Mouse (Mus musculus): Measurements from ENCODE around the gene Acot10. TPM values are rescaled to one million over a fixed set of nuclear protein-coding genes. Genes with fewer than 3 reads are reported as not detected.
"Not testable (repeated sequence)": the region's sequence is repeated elsewhere in the genome, so short reads cannot be mapped to it uniquely, and the experiment has no call there.

Gene Acot10
- 0.27 and 0.31 TPM in 2 replicates for polyA plus RNA-seq (2016; fragmentation: Nextera tagmentation; extraction: Ambion mirVana)

- no peaks in the 10 kb centered on the region for H3K36me3 ChIP-seq
- H3K27ac ChIP-seq, result no peak within 1 kb of the TSS
- no peak within 1 kb of the TSS for H3K9ac ChIP-seq
- no peaks in the 10 kb centered on the region for H3K4me1 ChIP-seq
- no peak within 1 kb of the TSS for H3K4me3 ChIP-seq
- no peak within 1 kb of the TSS for H3K4me2 ChIP-seq (replicated peaks)
- no peak for ATAC-seq (ENCODE audit: low FRiP score)
- WGBS, result 91% methylated on average over 10 of the region's 10 CpGs
- H3K27me3 ChIP-seq, result no peaks in the 10 kb centered on the region
- no peaks in the 10 kb centered on the region for H3K9me3 ChIP-seq (replicated peaks)
Observed at GRCm38 (mm10) chr15:20666650-20667049, at the start of gene Acot10. Acot10 (minus strand) TSS chr15:20666750.

GRCm38 (mm10) chr15:20711859-20712258 is 45.3 kb upstream of the Acot10 start:
- ATAC-seq (ENCODE audit: low FRiP score), result no peak
- Histone ChIP-seq H3K4me2 (replicated peaks) (no peak overlapping the region), H3K27me3 (no peaks in the 10 kb centered on the region), H3K36me3 (no peaks in the 10 kb centered on the region), H3K9me3 (replicated peaks) (no peaks in the 10 kb centered on the region), H3K4me1 (no peaks in the 10 kb centered on the region), H3K27ac (no peak overlapping the region), H3K9ac (no peak overlapping the region), H3K4me3 (no peak overlapping the region)
- WGBS, result 82% methylated on average over 4 of the region's 4 CpGs

GRCm38 (mm10) chr15:20696229-20696628 is 29.7 kb upstream of the Acot10 start:
- no peak overlapping the region for H3K4me2 ChIP-seq (replicated peaks)
- no peak overlapping the region for H3K27ac ChIP-seq
- H3K4me3 ChIP-seq, result no peak overlapping the region
- H3K9ac ChIP-seq, result no peak overlapping the region
- no peaks in the 10 kb centered on the region for H3K4me1 ChIP-seq
- WGBS, result 81% methylated on average over 5 of the region's 5 CpGs
- no peaks in the 10 kb centered on the region for H3K36me3 ChIP-seq
- no peaks in the 10 kb centered on the region for H3K9me3 ChIP-seq (replicated peaks)
- no peak for ATAC-seq (ENCODE audit: low FRiP score)
- no peaks in the 10 kb centered on the region for H3K27me3 ChIP-seq

- H3K27ac ChIP-seq, result no peak overlapping the region
- H3K36me3 ChIP-seq, result no peaks in the 10 kb centered on the region
- H3K4me2 ChIP-seq (replicated peaks), result no peak overlapping the region
- no peak overlapping the region for H3K9ac ChIP-seq
- no peak for ATAC-seq (ENCODE audit: low FRiP score)
- no peaks in the 10 kb centered on the region for H3K9me3 ChIP-seq (replicated peaks)
- WGBS, result 79% methylated on average over 5 of the region's 5 CpGs
- H3K4me3 ChIP-seq, result no peak overlapping the region
- no peaks in the 10 kb centered on the region for H3K4me1 ChIP-seq
- no peaks in the 10 kb centered on the region for H3K27me3 ChIP-seq
Observed at GRCm38 (mm10) chr15:20684200-20684599, 17.6 kb upstream of the Acot10 start.

- no peak overlapping the region for H3K4me3 ChIP-seq
- H3K36me3 ChIP-seq, result no peaks in the 10 kb centered on the region
- no peak overlapping the region for H3K27ac ChIP-seq
- no peak overlapping the region for H3K4me2 ChIP-seq (replicated peaks)
- H3K9ac ChIP-seq, result no peak overlapping the region
- H3K9me3 ChIP-seq (replicated peaks), result no peaks in the 10 kb centered on the region
- WGBS, result 77% methylated on average over 2 of the region's 2 CpGs
- H3K4me1 ChIP-seq, result no peaks in the 10 kb centered on the region
- ATAC-seq (ENCODE audit: low FRiP score), result no peak
- H3K27me3 ChIP-seq, result no peaks in the 10 kb centered on the region
Observed at GRCm38 (mm10) chr15:20682719-20683118, 16.2 kb upstream of the Acot10 start.

GRCm38 (mm10) chr15:20669507-20669906 is 3.0 kb upstream of the Acot10 start:
- H3K36me3 ChIP-seq; H3K4me2 ChIP-seq (replicated peaks); H3K9me3 ChIP-seq (replicated peaks); H3K27me3 ChIP-seq; H3K27ac ChIP-seq; H3K4me3 ChIP-seq; ATAC-seq (ENCODE audit: low FRiP score); H3K4me1 ChIP-seq; H3K9ac ChIP-seq: not testable (repeated sequence)
- WGBS, result 71% methylated on average over 2 of the region's 2 CpGs

GRCm38 (mm10) chr15:20667989-20668388 is 1.4 kb upstream of the Acot10 start:
- no peak overlapping the region for H3K4me3 ChIP-seq
- H3K27ac ChIP-seq, result no peak overlapping the region
- H3K9me3 ChIP-seq (replicated peaks), result no peaks in the 10 kb centered on the region
- H3K27me3 ChIP-seq, result no peaks in the 10 kb centered on the region
- WGBS, result 74% methylated on average over 1 of the region's 1 CpGs
- no peaks in the 10 kb centered on the region for H3K4me1 ChIP-seq
- no peak overlapping the region for H3K4me2 ChIP-seq (replicated peaks)
- no peaks in the 10 kb centered on the region for H3K36me3 ChIP-seq
- ATAC-seq (ENCODE audit: low FRiP score), result no peak
- H3K9ac ChIP-seq, result no peak overlapping the region

GRCm38 (mm10) chr15:20667350-20667749 is 800 bp upstream of the Acot10 start:
- ATAC-seq (ENCODE audit: low FRiP score), result no peak

GRCm38 (mm10) chr15:20660221-20660620 is 6.3 kb downstream of the Acot10 start:
- Histone ChIP-seq H3K4me2 (replicated peaks) (no peak overlapping the region), H3K27ac (no peak overlapping the region), H3K4me3 (no peak overlapping the region), H3K9ac (no peak overlapping the region), H3K27me3 (no peaks in the 10 kb centered on the region), H3K4me1 (no peaks in the 10 kb centered on the region), H3K9me3 (replicated peaks) (no peaks in the 10 kb centered on the region), H3K36me3 (no peaks in the 10 kb centered on the region)
- 69% methylated on average over 2 of the region's 2 CpGs for WGBS
- ATAC-seq (ENCODE audit: low FRiP score), result no peak

More at GRCm38 (mm10) chr15:20667350-20667749, 800 bp upstream of the Acot10 start:
- Histone ChIP-seq H3K4me2 (replicated peaks) (no peak overlapping the region), H3K27me3 (no peaks in the 10 kb centered on the region), H3K36me3 (no peaks in the 10 kb centered on the region), H3K9me3 (replicated peaks) (no peaks in the 10 kb centered on the region), H3K27ac (no peak overlapping the region), H3K4me1 (no peaks in the 10 kb centered on the region), H3K4me3 (no peak overlapping the region), H3K9ac (no peak overlapping the region)

GRCm38 (mm10) chr15:20642905-20643414 is 23.6 kb downstream of the Acot10 start:
- ATAC-seq (ENCODE audit: low FRiP score), result no peak
- H3K4me2 ChIP-seq (replicated peaks), result no peak overlapping the region

GRCm38 (mm10) chr15:20639155-20639554 is 27.4 kb downstream of the Acot10 start:
- H3K27ac ChIP-seq, result no peak overlapping the region
- H3K27me3 ChIP-seq, result no peaks in the 10 kb centered on the region
- WGBS, result 60% methylated on average over 2 of the region's 2 CpGs
- no peaks in the 10 kb centered on the region for H3K36me3 ChIP-seq
- H3K9me3 ChIP-seq (replicated peaks), result no peaks in the 10 kb centered on the region
- no peak overlapping the region for H3K9ac ChIP-seq
- ATAC-seq (ENCODE audit: low FRiP score), result peak; percentile 46; the same call in 1 of the 2 replicates
- H3K4me1 ChIP-seq, result no peaks in the 10 kb centered on the region
- H3K4me3 ChIP-seq, result no peak overlapping the region
- no peak overlapping the region for H3K4me2 ChIP-seq (replicated peaks)

More at GRCm38 (mm10) chr15:20642905-20643414, 23.6 kb downstream of the Acot10 start:
- no peaks in the 10 kb centered on the region for H3K27me3 ChIP-seq
- H3K9ac ChIP-seq, result no peak overlapping the region
- no peaks in the 10 kb centered on the region for H3K36me3 ChIP-seq
- no peak overlapping the region for H3K4me3 ChIP-seq
- no peaks in the 10 kb centered on the region for H3K4me1 ChIP-seq
- no peaks in the 10 kb centered on the region for H3K9me3 ChIP-seq (replicated peaks)
- H3K27ac ChIP-seq, result no peak overlapping the region
- WGBS, result 91% methylated on average over 3 of the region's 3 CpGs

- Histone ChIP-seq H3K36me3 (no peaks in the 10 kb centered on the region), H3K9me3 (replicated peaks) (no peaks in the 10 kb centered on the region), H3K27ac (no peak overlapping the region), H3K9ac (no peak overlapping the region), H3K4me2 (replicated peaks) (no peak overlapping the region), H3K27me3 (no peaks in the 10 kb centered on the region), H3K4me1 (no peaks in the 10 kb centered on the region), H3K4me3 (no peak overlapping the region)
- 51% methylated on average over 2 of the region's 2 CpGs for WGBS
- ATAC-seq (ENCODE audit: low FRiP score), result no peak
Observed at GRCm38 (mm10) chr15:20634593-20634992, 32.0 kb downstream of the Acot10 start.

All from hindbrain, embryonic 12.5 days (tissue).